Mouse (Mus musculus): ENCODE measurements around the gene Gipr.

DNA sequence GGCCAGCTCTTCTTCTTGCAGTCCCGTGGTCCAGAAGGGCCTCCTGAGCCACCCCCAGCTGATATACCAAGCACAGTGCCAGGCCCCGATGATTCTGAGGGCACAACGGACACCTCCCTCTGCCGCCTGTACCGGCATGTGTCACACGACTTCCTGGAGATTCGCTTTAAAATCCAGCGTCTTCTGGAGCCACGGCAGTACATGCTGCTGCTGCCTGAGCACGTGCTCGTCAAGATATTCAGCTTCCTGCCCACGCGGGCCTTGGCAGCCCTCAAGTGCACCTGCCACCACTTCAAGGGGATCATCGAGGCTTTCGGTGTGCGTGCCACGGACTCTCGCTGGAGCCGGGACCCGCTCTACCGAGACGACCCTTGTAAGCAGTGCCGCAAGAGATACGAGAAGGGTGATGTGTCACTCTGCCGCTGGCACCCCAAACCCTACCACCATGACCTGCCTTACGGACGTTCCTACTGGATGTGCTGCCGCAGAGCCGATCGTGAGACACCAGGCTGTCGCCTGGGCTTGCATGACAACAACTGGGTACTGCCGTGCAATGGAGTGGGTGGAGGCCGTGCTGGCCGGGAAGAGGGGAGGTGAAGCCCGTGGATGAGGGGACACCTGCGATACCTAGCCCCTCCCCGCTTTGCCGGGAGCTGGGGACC is 29.1 kb downstream of the Gipr start:
- TF ChIP-seq CTCF (IDR thresholded peaks at IDR 0.05) (no peak), POLR2A (IDR thresholded peaks at IDR 0.05; ENCODE audit: insufficient read depth, low read depth, low read length) (no peak)

Measured in heart, adult 2 months (tissue).